In genomic region chr9:69357834-69358233, GRCm38 (mm10) we compare ENCODE assay signal across 8 mouse cellular contexts. TPM values are rescaled to one million over a fixed set of nuclear protein-coding genes. Genes with fewer than 3 reads are reported as not detected.
DNase-seq lines count a peak whose midpoint lies in the region; ATAC-seq and TF ChIP-seq lines count a peak whose summit lies in the region.

No protein-coding gene starts in this region.

- TF ChIP-seq CTCF in MEL (IDR thresholded peaks at IDR 0.05 in 2 of 3, conservative IDR thresholded peaks at IDR 0.05 in 1 of 3; ENCODE audit: control insufficient read depth in 1 of 3, insufficient read depth in 1 of 3, low read depth in 2 of 3, low read length in 3 of 3, poor library complexity in 1 of 3, severe bottlenecking in 1 of 3) = peak; percentile 76 to 96 (median 93)

- H3K4me1 ChIP-seq in hindbrain, embryonic 11.5 days (replicated peaks; ENCODE audit: control insufficient read depth, insufficient read depth, low read length) = no peaks in the 10 kb centered on the region
- peaks cover 3% of the 10 kb centered on the region; the same call in 1 of the 2 replicates for H3K4me1 ChIP-seq in hindbrain, embryonic 16.5 days (ENCODE audit: control insufficient read depth, insufficient read depth, low read depth, low read length)
- no peaks in the 10 kb centered on the region for H3K4me1 ChIP-seq in MEL (ENCODE audit: control insufficient read depth in 1 of 2, insufficient read depth in 2 of 2, low read length in 2 of 2)

- H3K9me3 ChIP-seq in hindbrain, embryonic 11.5 days (ENCODE audit: control insufficient read depth, low read length) = no peaks in the 10 kb centered on the region
- H3K9me3 ChIP-seq in hindbrain, embryonic 16.5 days (ENCODE audit: control insufficient read depth, low read length) = no peaks in the 10 kb centered on the region
- no peaks in the 10 kb centered on the region for H3K9me3 ChIP-seq in MEL (replicated peaks; ENCODE audit: insufficient read depth, low read length)

- ATAC-seq in hindbrain, embryonic 11.5 days (ENCODE audit: low FRiP score) = no peak
- ATAC-seq in hindbrain, embryonic 16.5 days = no peak

- 37% methylated on average over 3 of the region's 3 CpGs for WGBS in hindbrain, embryonic 11.5 days
- 33% methylated on average over 3 of the region's 3 CpGs for WGBS in hindbrain, embryonic 16.5 days

- no peak overlapping the region for H3K4me3 ChIP-seq in hindbrain, embryonic 11.5 days (ENCODE audit: low read depth, low read length)
- H3K4me3 ChIP-seq in hindbrain, embryonic 16.5 days (ENCODE audit: low read length) = no peak overlapping the region
- H3K4me3 ChIP-seq in MEL (ENCODE audit: control insufficient read depth in 1 of 2, insufficient read depth in 1 of 2, low read depth in 2 of 2, low read length in 2 of 2) = no peak overlapping the region

- peak; percentile 93 for TF ChIP-seq RAD21 in MEL (IDR thresholded peaks at IDR 0.05; ENCODE audit: low read depth, low read length)

- no peak for TF ChIP-seq POLR2A in MEL (IDR thresholded peaks at IDR 0.05; ENCODE audit: control insufficient read depth in 1 of 2, insufficient read depth in 1 of 2, low read depth in 1 of 2, low read length in 2 of 2, poor library complexity in 1 of 2)

- H3K27me3 ChIP-seq in hindbrain, embryonic 11.5 days (ENCODE audit: control insufficient read depth, insufficient read depth, low read length) = no peaks in the 10 kb centered on the region
- no peaks in the 10 kb centered on the region for H3K27me3 ChIP-seq in hindbrain, embryonic 16.5 days (replicated peaks; ENCODE audit: control insufficient read depth, insufficient read depth, low read length)
- peaks cover 0 to 3% of the 10 kb centered on the region in 2 experiments; a peak in 2 of 4 replicates for H3K27me3 ChIP-seq in MEL (ENCODE audit: control insufficient read depth in 1 of 2, insufficient read depth in 2 of 2, low read length in 2 of 2)

- H3K4me2 ChIP-seq in hindbrain, embryonic 11.5 days (replicated peaks; ENCODE audit: low read depth, low read length) = no peak overlapping the region
- H3K4me2 ChIP-seq in hindbrain, embryonic 16.5 days (ENCODE audit: low read length) = no peak overlapping the region

- H3K36me3 ChIP-seq in hindbrain, embryonic 11.5 days (ENCODE audit: control insufficient read depth, insufficient read depth, low read length) = no peaks in the 10 kb centered on the region
- no peaks in the 10 kb centered on the region for H3K36me3 ChIP-seq in hindbrain, embryonic 16.5 days (ENCODE audit: control insufficient read depth, insufficient read depth, low read length)
- no peaks in the 10 kb centered on the region for H3K36me3 ChIP-seq in MEL (ENCODE audit: control insufficient read depth in 1 of 2, insufficient read depth in 2 of 2, low read length in 2 of 2)

- no peak overlapping the region for H3K9ac ChIP-seq in hindbrain, embryonic 11.5 days (ENCODE audit: low read depth, low read length)
- H3K9ac ChIP-seq in hindbrain, embryonic 16.5 days (ENCODE audit: low read depth, low read length) = no peak overlapping the region
- H3K9ac ChIP-seq in MEL (ENCODE audit: control insufficient read depth, low read depth, low read length, poor library complexity, severe bottlenecking) = no peak overlapping the region

- H3K27ac ChIP-seq in hindbrain, embryonic 11.5 days (ENCODE audit: low read depth, low read length) = no peak overlapping the region
- no peak overlapping the region for H3K27ac ChIP-seq in hindbrain, embryonic 16.5 days (ENCODE audit: low read depth, low read length)
- no peak overlapping the region for H3K27ac ChIP-seq in MEL (ENCODE audit: control insufficient read depth, low read depth, low read length)

- peak; percentile 82 for DNase-seq in hindbrain, embryonic 11.5 days (ENCODE audit: low spot score)
- DNase-seq in MEL (ENCODE audit: low read depth, low spot score) = peak; percentile 64
- DNase-seq in cerebellum, adult 11-12 months = peak; percentile 47
- DNase-seq in frontal cortex, postnatal 36 days (ENCODE audit: low spot score in 2 of 2) = peak; percentile 40 to 80
- DNase-seq in layer of hippocampus, adult 9-10 months (ENCODE audit: low spot score) = peak; percentile 48
- DNase-seq in lung, postnatal 36 days = peak; percentile 79
- peak; percentile 46 to 69 for DNase-seq in spleen, postnatal 4 days (ENCODE audit: low spot score in 2 of 2)

- H3K79me2 ChIP-seq in MEL (ENCODE audit: control insufficient read depth, insufficient read depth, low read length, poor library complexity) = no peaks in the 10 kb centered on the region

- no peak for TF ChIP-seq EP300 in MEL (IDR thresholded peaks at IDR 0.05; ENCODE audit: low read depth in 1 of 2, low read length in 2 of 2)

TF ChIP-seq in MEL, 35 proteins besides CTCF, POLR2A, EP300 and RAD21:
- TF ChIP-seq SMC3 (IDR thresholded peaks at IDR 0.05; ENCODE audit: low read depth, low read length) (peak; percentile 81), ZC3H11A (IDR thresholded peaks at IDR 0.05; ENCODE audit: low read depth, low read length) (peak; percentile 62), POLR2AphosphoS5 (IDR thresholded peaks at IDR 0.05; ENCODE audit: borderline replicate concordance, low read depth, low read length) (no peak), MEF2A (IDR thresholded peaks at IDR 0.05; ENCODE audit: extremely low read depth, insufficient replicate concordance, low read depth, low read length, poor library complexity, severe bottlenecking) (no peak), USF1 (IDR thresholded peaks at IDR 0.05; ENCODE audit: low read depth, low read length) (no peak), USF2 (IDR thresholded peaks at IDR 0.05; ENCODE audit: borderline replicate concordance in 1 of 2, insufficient read depth in 1 of 2, low read depth in 1 of 2, low read length in 2 of 2) (no peak)

RNA-seq across cellular contexts. Expression of gene Ice2, which starts 39.9 kb away (rescaled TPM):
- 20.3 and 24.1 TPM in 2 replicates for polyA plus RNA-seq in hindbrain, embryonic 11.5 days (2014; fragmentation: Nextera tagmentation; extraction: Ambion mirVana)
- 8.3 and 9.4 TPM in 2 replicates for polyA plus RNA-seq in hindbrain, embryonic 16.5 days (2015; fragmentation: Nextera tagmentation; extraction: Ambion mirVana)
- 14.6 and 15.7 TPM in 2 replicates for total RNA-seq in MEL (2012; rRNA removed)
- 10 to 100 TPM in 1 of 2 experiments, not detected in 1; 11.6 TPM for polyA plus RNA-seq in MEL (2012; ENCODE audit: insufficient read depth in 1 of 2, insufficient read length in 2 of 2, low read depth in 1 of 2, low replicate concordance in 2 of 2, missing spikeins in 1 of 2)
